Mouse (Mus musculus) adrenal gland (tissue): ENCODE results near the gene Shisa7.

Experiments
- intact Hi-C: fragments of 180-260 bp; cut with DNase I; formaldehyde crosslinking; loops from one replicate; pipeline ENCODE4 v1.15.1; 2025

The Shisa7 gene

DNA sequence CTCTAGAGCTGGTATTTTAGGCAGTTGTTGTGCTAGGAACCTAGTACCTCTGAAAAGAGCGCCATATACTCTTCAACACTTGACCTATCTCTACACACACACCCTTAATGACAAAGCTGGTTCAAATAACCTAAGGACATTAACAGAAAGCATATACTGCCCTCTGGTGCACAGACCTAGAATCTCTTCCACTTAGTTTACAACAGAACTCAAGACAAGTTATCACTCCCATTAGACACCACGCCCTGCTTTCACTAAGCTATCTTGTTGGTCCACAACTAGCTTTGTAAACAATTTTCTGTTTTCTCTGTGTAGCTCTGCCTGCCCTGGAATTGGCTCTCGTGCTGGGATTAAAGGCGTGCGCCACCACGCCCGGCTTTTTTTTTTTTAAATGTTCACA, 37.8 kb downstream of the Shisa7 start:
- intact Hi-C loops = loop anchor here (2.0 kb wide), 1 partner anchor 250 kb away; no protein-coding TSS in a partner anchor

DNA sequence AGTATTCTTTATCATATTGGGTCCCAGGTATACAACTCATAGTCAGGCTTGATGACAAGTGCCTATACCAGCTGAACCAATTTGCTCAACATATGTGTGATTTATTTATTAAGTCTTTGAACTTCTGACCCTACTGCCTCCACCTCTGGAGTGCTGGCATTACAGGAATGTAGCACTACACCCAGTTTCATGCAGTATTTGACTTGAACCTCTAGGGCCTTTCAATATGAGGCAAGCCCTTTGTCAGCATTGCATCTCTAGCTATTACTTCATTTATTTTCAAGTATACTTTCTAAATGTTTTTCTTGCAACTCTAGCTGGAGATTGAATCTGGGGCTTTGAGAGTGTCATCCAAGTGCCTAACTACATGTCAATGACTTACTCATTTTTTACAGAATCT, 42.2 kb downstream of the Shisa7 start:
- intact Hi-C loops = no loop called here

DNA sequence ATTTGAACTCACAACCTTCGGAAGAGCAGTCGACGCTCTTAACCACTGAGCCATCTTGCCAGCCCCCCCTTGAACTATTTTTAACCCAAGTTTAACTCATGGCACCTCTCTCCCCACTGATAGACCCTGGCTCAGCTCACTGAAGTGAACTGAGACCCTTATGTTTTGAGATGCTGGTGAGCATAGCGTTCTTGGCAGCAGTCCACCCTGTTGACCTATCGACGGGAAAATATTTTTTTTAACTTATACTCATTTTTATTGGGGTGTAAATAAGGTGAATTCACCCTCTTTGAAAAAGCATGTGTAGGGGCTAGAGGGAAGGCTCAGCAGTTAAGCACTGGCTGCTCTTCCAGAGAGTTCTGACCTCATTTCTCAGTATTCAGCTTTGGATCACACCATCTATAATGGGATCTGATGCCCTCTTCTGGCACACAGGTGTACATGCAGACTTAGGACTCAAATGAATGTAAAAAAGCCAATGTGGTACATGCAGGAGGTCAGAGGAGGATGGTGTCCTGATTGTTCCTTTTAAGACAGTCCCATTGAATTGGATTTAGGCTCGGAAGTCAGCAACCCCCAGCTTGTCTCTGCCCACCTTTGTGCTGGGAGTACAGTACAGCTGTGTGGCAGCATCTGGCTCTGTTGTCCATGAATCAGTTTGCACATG, 48.6 kb downstream of the Shisa7 start:
- intact Hi-C loops = loop anchor here (10.0 kb wide), 1 partner anchor 171 kb away; no protein-coding TSS in a partner anchor

DNA sequence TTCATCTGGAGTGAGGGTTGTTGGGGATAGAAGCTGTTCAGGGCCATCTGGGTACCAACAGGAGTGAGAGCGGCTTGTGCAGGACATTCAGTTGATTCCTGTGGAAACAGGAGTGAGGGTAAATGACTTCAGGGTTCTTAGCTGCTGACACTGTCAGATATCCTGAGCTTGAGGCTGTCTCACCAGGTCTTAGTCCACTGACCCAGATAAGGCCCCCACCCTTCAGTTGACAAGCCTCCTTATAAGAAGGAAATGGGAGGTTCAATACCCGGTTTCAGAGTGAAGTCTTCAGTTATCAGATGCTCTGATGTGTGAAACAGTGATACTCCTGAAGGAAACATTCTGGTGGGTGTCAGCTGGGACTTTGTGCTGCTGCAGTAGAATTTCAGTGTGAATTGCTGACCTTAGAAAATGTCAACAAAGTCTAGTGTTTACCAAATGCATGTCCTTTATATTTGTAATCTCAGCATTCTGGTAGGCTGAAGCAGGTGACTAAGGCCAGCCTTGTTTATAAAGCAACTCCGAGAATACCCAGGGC, 49.8 kb downstream of the Shisa7 start:
- intact Hi-C loops = loop anchor here (5.0 to 10.0 kb wide), 2 partner anchors 82 to 170 kb away; no protein-coding TSS in a partner anchor

DNA sequence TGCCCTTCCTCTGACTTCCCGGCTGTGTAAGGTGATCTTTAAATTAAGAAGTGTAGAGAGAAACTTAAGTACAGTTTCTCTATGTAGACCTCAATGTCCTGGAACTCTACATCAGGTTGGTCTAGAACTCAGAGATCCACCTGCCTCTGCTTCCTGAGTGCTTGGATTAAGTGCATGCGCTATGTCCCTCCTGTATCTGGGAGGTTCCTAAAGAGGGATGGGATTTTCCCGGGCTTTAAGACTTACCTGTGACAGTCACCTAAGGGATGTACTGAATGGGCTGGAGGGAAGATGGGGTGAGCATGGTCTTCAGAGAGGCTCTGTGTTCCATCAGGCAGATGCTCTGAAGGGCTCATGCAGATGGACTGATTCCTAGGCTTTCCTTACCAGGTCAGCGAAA, 50.8 kb downstream of the Shisa7 start:
- intact Hi-C loops = loop anchor here (5.0 to 10.0 kb wide), 2 partner anchors 81 to 169 kb away; no protein-coding TSS in a partner anchor

DNA sequence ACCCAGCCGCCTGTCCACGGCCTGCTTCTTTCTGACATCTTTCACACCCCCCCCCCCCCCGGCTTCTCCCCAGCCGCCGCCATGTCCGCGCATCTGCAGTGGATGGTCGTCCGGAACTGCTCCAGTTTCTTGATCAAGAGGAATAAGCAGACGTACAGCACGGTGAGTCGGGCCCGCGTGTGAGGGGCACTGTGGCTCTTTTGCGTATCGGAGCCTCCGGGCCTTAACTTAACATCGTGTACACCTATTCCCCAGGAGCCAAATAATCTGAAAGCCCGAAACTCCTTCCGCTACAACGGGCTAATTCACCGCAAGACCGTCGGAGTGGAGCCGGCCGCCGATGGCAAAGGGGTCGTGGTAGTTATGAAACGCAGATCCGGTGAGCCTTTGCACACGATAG, 51.2 kb downstream of the Shisa7 start:
- intact Hi-C loops = loop anchor here (5.0 to 10.0 kb wide), 2 partner anchors 81 to 168 kb away; no protein-coding TSS in a partner anchor

DNA sequence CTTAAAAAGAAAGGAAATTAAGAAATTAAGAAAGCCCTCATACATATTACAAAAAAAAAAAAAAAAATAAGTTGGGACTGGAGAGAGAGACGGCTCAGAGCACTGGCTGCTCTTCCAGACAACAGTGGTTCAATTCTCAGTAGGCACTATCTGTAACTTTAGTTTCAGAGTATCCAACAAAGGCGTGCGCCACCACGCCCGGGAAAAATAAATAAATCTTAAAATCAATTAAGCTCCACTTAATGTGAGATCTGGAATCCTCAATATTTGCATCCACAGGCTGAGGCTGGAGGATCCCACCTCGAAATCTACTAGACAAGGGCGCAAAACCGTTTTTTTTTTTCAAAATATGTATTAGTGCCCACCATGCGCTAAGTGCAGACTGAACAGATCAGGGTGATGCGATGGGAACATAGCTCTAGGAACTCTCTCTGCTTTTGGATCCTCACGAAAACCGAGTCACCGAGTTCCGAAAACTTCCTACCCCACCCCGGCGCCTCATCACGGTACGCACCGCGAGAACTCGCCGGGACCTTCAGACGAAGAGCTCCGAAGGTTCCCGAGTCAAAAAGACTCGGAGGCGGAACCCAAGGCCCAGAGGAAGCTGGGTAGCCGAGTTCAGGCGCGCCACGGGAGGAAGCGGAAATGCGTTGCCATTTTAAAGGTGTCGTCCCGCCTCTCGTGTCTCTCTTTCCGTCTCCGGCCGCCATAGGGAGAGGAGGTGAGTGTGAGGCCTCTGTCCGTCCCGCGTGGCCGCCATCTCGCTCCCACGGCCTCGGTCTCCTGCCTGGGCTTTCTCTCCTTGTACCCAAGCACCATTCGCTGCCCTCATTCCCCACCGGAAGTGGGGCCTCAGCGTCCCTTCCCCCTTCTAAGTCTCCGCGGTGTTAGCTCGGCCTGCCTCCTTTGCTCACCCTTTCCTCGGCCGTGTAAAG, 52.0 kb downstream of the Shisa7 start, which contains the start of gene Rpl28:
TSS of gene Rpl28 (plus strand) at position 597 of the 935 bp plus-strand sequence.
- intact Hi-C loops = loop anchor here (5.0 to 10.0 kb wide), 2 partner anchors 80 to 168 kb away; no protein-coding TSS in a partner anchor

DNA sequence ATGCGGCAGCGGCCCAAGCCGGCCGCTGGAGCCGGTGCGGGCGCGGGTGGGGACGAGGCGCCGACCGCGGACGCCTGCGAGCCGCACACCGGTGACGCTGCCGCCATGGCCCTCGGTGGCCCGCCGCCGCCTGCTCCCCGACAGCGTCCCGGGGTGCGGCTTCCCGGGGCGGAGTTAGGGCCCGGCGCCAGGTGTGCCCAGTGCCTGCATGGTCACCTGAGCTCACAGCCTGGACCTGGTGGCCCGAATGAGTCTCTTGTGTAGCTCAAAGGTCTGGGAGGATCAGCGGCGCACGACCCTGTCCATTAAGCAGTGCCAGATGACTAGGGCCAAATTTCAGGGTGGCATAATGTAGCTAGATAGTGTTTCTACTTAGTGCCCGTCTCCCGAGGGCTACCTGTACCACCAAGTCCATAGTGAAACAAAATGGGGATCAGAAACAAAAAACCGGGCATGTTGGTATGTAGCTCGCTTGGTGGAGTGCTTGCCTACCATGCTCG, 55.0 kb downstream of the Shisa7 start, which contains the start of gene Tmem238:
TSS of gene Tmem238 (minus strand) at position 221 of the 500 bp plus-strand sequence.
- intact Hi-C loops = loop anchor here (5.0 kb wide), 2 partner anchors 47 to 232 kb away; partner anchors contain the start of gene Kmt5c

DNA sequence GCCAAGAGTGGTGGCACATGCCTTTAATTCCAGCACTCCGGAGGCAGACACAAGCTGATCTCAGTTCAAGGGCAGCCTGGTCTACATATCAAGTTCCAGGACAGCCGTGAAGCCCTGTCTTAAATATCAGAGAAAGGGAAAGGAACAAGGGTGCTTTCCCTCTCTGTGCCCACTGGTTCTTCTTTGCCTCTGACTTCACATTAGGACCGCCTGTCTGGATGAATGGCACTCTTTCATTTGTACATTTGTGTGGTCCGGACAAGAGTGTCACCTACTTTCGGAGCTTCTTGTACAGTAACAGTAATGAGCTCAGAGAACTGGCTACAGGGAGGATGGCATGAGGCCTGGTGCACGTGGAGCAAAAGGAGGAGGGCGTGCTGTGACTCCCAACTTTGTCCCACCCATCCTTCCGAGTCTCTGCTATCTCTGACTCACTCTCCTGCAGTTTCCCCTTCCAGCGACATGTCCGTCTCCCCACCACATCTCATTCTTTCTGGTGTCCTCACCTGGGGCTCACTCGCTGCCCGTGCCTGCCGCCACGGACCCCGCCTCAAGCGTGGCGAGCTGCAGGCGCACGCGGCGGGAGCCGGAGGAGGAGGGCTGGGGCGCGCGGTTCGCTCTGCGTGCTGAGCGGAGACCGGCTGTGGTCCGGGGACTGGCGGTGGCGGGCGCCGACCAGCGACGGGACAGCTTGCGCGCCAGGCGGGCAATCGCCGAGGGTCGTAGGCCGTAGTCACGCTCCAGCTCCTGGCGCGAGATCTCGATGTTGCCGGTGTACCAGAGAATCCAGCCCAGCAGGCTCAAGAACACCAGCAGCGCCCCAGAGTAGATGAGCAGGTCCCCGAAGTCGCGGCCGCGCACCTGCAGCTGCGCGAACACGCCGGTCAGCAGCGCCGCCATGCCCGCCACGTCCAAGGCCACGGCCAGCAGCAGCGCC, 55.7 kb downstream of the Shisa7 start:
- intact Hi-C loops = loop anchor here (5.0 kb wide), 2 partner anchors 46 to 231 kb away; partner anchors contain the start of gene Kmt5c

DNA sequence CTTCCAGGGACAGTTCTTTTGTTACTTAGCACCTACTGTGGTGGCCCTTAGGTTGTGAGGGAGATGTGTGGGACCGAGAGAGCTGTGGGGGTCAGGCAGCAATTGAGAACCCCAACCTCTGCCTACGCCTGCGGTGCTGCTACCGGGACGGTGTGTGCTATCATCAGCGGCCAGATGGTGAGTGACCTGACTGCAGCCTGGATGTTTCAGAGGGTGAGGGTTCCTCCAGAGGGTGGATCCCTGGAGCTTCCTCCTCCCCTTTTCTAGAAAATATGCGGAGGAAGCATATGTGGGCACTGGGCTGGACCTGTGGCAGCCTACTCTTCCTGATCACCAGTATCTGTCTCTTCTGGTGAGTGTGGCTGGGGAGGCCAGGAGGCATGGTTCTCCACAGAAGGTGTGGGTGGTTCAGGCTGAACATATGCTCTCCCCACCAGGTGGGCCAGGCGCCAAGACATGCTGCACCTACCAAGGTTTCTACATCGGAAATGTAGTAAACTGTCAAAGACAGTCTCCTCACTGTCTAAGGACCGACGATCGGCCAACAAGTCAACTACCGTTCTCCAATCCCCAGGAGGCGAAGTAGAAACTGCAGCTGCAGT, 60.7 kb downstream of the Shisa7 start:
- intact Hi-C loops = no loop called here

DNA sequence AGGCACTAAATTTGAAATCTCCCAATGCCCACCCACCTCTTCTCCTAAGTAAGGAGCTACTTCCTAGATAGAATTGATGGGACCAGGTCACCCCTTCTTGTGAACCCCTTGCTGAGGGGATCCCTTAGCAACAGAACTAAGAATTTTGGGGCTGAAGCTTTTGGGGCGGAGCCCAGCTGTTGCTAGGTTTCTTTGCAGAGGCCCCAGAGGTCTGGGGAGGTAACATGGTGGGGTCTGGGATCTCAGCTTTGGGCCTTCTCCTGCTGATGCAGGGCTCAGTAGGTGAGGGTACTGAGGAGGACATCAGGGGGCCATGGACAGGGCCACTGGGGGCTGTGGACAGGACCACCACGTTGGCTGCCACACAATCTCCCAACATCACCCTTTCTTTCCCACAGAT, 61.7 kb downstream of the Shisa7 start, which contains the start of the genes Il11 and Tmem190:
TSS of gene Il11 (minus strand) at position 101 of the 400 bp plus-strand sequence.
TSS of gene Tmem190 (plus strand) at position 179 of the 400 bp plus-strand sequence.
- intact Hi-C loops = no loop called here

DNA sequence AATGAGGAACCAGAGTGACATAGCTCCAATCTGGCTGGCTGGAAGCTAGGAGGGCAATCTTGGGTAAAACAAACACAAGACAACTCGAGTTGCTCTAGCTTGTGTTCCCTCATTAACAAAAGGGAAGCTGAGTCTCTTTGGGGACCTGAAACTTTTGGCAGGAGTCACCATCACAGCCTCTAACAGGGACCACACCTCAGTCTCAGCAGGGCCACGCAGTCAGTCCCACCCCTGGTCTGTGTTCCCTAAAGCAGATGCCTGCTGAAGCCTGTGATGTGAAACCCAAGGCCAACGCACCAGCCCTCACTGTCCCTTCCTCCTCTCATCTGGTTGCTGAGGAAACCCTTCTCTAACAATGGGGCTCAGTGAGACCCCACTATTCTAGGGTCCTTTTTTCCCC, 62.4 kb downstream of the Shisa7 start:
- intact Hi-C loops = no loop called here

DNA sequence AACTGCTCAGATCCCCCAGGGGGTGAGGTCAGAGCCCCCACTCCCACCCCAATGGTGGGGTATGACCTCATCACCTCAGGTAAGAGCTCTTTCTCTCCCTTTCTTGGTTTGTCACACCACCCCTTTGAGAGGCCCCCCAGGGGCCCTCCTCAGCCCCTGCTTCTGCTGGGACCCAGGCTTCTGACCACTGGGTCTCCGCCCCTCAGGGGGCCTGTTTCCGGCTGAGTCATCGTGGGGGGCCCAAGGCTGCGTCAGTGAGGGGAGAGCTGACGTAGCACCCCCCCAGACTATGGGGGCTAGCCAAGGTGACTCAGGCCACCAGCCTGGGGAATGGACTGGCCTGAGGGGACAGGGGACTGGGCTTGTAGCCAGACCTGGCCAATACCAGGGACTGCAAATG, 64.6 kb downstream of the Shisa7 start:
- intact Hi-C loops = no loop called here

DNA sequence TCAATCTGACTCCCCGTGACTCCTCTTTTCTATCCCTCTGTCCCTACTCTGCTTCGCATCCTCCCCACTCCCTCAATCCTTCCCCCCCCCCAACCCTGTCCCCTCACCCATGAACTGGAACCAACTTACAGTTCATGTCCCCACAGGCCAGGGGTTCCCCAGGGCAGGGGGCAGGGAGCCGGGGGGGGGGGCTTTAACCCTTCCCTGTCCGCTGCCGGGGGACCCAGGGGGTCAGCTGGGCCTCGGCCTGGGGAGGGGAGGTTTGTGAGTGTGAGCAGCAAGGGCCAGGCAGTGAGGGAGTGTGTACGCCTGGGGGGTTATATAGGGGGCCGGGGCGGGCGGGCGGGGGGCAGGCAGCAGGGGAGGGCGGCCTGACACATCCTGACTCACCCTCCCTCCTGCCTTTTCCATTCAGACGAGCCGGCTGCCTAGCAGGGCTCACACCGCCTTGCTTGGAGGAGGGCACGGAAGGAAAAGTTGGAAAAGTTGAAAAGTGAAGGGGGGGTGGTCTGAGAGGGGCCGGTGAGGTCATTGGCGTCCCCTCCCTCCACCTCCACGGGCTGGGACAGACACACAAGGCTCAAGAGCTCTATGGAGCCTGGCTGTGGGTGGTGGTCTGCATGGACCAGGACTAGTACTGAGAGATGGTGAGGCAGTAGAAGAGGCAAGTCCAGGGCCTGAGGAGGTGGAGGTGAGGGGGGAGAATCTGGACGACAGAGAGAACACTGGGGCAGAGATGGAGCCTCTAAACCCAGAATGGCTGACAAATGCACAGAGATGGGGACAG, 66.5 kb downstream of the Shisa7 start:
- intact Hi-C loops = no loop called here

DNA sequence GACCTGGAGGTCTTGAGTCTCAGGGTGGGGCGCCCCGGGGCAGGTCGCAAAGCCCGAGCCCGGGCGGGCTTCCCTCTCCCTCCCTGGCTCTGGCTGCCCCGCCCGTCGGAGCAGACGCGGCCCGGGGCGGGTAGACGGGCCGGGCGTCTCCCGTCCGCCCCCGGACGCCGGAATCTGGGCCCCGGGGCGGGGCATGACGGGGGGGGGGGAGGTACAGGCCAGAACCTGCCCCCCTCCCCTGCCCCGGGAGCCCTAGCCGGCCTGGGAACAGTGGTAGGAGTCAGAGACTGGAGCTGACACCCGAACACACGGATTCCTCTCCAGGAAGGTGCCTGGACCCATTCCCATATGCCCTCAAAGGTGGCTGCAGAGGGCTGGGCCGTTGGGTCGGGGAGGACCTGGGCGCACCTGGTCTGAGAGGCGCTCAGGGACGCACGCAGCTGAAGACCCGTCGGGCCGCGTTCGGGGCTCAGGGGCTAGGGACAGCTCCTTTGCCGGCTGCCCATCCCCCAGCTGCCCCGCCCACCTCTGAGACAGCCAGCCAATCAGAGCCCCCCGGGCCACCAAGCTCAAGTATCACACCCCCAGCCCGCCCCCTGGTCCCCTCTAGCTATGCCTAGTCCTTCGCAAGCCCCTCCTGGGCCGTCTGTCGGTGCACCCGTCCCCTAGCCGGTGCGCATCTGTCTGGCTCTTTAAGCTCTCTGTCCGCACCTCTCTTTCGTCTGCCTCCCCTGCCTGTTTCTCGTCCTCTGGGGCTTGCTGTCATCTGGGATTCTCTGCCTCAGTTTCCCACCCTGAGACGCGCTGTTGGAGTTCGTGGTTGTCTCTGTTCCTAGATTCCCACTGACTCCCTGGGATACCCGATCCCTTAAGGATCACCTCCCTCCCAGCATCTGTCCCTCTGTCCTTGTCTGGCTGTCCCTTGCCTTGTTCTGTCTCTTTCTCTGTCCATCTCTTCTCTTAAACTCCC, 67.3 kb downstream of the Shisa7 start:
- intact Hi-C loops = no loop called here

DNA sequence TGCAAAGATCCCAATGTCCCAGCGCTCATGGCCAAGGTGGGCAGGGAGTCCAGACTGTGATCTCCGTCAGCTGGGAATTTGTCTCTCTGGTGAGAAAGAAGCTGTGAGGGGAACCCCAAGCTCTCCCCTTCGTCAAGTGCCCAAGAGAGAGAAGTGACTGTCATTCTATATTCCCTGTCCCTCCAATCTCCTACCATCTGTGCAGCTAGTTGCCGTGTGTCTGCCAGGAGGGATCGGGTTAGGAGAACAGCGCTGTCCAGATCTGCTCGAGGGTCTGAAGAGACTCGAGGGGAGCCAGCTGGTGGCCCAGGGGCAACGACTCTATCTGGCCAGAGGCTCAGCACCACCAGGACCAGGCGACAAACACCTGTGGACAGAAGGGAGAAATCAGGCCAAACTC, 68.4 kb downstream of the Shisa7 start:
- intact Hi-C loops = no loop called here
